Mouse (Mus musculus) liver, postnatal 0 days (tissue): ENCODE measurements around the gene Pagr1b.

ENCODE experiments used
- CTCF ChIP-seq: sonication (generic); IDR thresholded peaks from 2 replicates; pipeline ENCODE4 v1.5.1; 2016; ENCODE audit warnings: antibody characterized with exemption, low read depth
- EP300 ChIP-seq: IDR thresholded peaks from 2 replicates; pipeline ENCODE4 v1.6.1; 2016; ENCODE audit warnings: antibody characterized with exemption, low read depth, mild to moderate bottlenecking

DNA sequence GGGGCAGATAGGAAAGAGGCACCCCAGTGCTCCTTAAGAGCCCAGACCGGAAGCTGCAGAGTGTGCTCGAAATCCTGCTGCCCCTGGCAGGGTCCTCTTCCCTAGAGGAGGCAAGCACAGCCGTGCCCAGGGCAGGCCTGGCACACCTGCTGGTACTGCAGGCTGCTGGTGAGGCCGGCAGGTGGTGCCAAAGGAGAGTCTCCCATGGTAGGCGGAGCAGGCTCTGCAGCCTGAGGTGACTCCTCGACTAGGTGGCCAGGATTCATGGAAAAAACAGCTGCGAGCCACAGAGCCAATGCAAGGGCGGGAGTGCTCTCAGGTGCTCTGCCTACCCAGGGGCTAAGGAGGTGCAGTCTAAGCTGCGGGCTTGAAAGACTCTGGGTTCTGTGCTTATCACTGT lies 30.0 kb downstream of the Pagr1b start:
- TF ChIP-seq CTCF (peak; percentile 62), EP300 (no peak)
